Mouse (Mus musculus) testis, adult 2 months (tissue): Measurements from ENCODE around the gene Nek11.

Source experiments
- CTCF ChIP-seq: fragments of 200-500 bp; IDR thresholded peaks from 2 replicates; pipeline ENCODE4 v1.5.1; 2012; ENCODE audit warnings: low read depth, mild to moderate bottlenecking, inconsistent platforms, low read length, moderate library complexity; ENCODE audit not compliant: control insufficient read depth, insufficient read depth, insufficient replicate concordance
- POLR2A ChIP-seq: fragments of 200-500 bp; IDR thresholded peaks from 2 replicates; pipeline ENCODE4 v1.6.1; 2012; ENCODE audit warnings: low read depth, mild to moderate bottlenecking, inconsistent platforms, low read length, moderate library complexity; ENCODE audit not compliant: control insufficient read depth

DNA sequence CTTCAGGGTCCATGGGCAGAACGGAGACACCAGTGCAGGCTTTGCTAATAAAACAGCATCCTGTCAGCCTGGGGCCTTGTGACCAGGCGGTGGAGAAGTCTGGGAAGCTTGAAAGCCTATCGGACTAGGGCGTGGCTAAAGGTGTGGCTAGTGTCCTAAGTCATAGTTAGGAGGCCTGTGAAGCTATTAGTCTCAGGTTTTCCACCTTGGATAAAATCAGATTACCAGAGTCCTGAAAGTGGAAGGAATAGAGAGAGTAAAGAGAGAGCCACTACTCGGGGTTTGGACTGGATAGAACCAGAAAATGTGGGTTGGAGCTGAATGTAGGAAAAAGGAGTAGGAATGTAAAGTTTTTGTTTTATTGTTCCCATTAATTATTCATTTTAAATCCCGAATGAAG is 250.3 kb downstream of the Nek11 start, which contains the start of gene 1700080E11Rik:
- TF ChIP-seq CTCF (no peak), POLR2A (no peak; the same call in 1 of the 2 replicates)
